Mouse (Mus musculus): Measurements from ENCODE around the gene Unk. TPM values are rescaled to one million over a fixed set of nuclear protein-coding genes. Genes with fewer than 3 reads are reported as not detected.

Unk gene
- total and polyA plus RNA-seq, 3 experiments: 21.7 to 42.3 TPM; not detected in 1

DNA sequence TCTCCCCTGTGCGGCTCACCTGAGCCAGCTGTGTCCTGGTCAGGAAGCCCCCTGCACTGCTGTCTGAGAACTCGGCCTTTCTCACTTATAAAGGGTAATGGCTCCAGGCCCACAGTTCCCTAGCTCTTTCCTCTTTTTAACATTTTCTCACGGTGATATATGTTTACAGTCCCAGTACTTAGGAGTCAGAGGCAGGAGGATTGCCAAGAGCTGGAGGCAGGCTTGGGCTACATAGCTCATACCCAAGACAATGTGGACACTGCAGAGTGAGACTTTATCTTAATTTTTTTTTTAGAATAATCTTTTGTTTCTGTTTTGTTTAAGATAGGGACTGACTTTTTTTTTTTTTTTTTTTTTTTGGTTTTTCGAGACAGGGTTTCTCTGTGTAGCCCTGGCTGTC lies 72.3 kb downstream of the Unk start:
- peaks cover 11 to 29% of the 10 kb centered on the region in 2 experiments for H3K4me1 ChIP-seq (ENCODE audit: control insufficient read depth in 1 of 2, insufficient read depth in 2 of 2, low read length in 2 of 2)

DNA sequence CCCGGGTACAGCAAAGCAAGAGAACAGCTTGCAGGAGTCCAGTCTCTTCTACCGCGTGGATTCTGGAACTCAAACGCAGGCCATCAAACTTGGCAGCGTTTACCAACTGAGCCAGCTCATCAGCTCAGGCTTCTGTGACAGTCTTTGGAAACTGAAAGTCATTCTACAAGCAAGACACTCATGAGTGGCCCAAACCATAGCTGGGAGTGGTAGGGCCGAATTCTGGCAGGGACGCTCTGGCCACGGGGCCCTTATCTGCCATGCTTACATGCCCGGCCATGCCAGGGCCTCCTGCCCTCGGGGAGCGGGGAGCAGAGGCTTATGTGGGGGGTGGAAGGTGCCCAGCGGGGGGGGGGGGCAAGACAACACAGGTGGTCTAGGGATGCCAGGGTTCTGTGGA lies 73.5 kb downstream of the Unk start:
- Histone ChIP-seq H3K9me3 (replicated peaks; ENCODE audit: insufficient read depth, low read length) (no peaks in the 10 kb centered on the region), H3K27me3 (ENCODE audit: control insufficient read depth in 1 of 2, insufficient read depth in 2 of 2, low read length in 2 of 2) (no peaks in the 10 kb centered on the region), H3K4me1 (ENCODE audit: control insufficient read depth in 1 of 2, insufficient read depth in 2 of 2, low read length in 2 of 2) (peaks cover 11 to 29% of the 10 kb centered on the region in 2 experiments), H3K36me3 (ENCODE audit: control insufficient read depth in 1 of 2, insufficient read depth in 2 of 2, low read length in 2 of 2) (peaks cover 0 to 24% of the 10 kb centered on the region in 2 experiments; a peak in 2 of 4 replicates), H3K9ac (ENCODE audit: control insufficient read depth, low read depth, low read length, poor library complexity, severe bottlenecking) (no peak overlapping the region), H3K27ac (ENCODE audit: control insufficient read depth, low read depth, low read length) (no peak overlapping the region), H3K4me3 (ENCODE audit: control insufficient read depth in 1 of 2, insufficient read depth in 1 of 2, low read depth in 2 of 2, low read length in 2 of 2) (no peak overlapping the region), H3K79me2 (ENCODE audit: control insufficient read depth, insufficient read depth, low read length, poor library complexity) (no peaks in the 10 kb centered on the region)
- no peak for DNase-seq (ENCODE audit: low read depth, low spot score)
- TF ChIP-seq USF1 (IDR thresholded peaks at IDR 0.05; ENCODE audit: low read depth, low read length): no peak
- no peak for TF ChIP-seq HCFC1 (IDR thresholded peaks at IDR 0.05; ENCODE audit: low read depth, low read length)

More for the DNA sequence above, 72.3 kb downstream of the Unk start:
- no peak overlapping the region for H3K4me3 ChIP-seq (ENCODE audit: control insufficient read depth in 1 of 2, insufficient read depth in 1 of 2, low read depth in 2 of 2, low read length in 2 of 2)
- no peak for DNase-seq (ENCODE audit: low read depth, low spot score)
- no peaks in the 10 kb centered on the region for H3K9me3 ChIP-seq (replicated peaks; ENCODE audit: insufficient read depth, low read length)
- H3K79me2 ChIP-seq (ENCODE audit: control insufficient read depth, insufficient read depth, low read length, poor library complexity): no peaks in the 10 kb centered on the region
- no peak overlapping the region for H3K9ac ChIP-seq (ENCODE audit: control insufficient read depth, low read depth, low read length, poor library complexity, severe bottlenecking)
- no peak overlapping the region for H3K27ac ChIP-seq (ENCODE audit: control insufficient read depth, low read depth, low read length)
- peaks cover 0 to 24% of the 10 kb centered on the region in 2 experiments; a peak in 2 of 4 replicates for H3K36me3 ChIP-seq (ENCODE audit: control insufficient read depth in 1 of 2, insufficient read depth in 2 of 2, low read length in 2 of 2)
- no peaks in the 10 kb centered on the region for H3K27me3 ChIP-seq (ENCODE audit: control insufficient read depth in 1 of 2, insufficient read depth in 2 of 2, low read length in 2 of 2)
- TF ChIP-seq RAD21 (IDR thresholded peaks at IDR 0.05; ENCODE audit: low read depth, low read length): no peak
- TF ChIP-seq ZNF384 (IDR thresholded peaks at IDR 0.05; ENCODE audit: low read depth, low read length): peak; percentile 85

GRCm38 (mm10) chr11:116104006-116104646 lies 74.0 kb downstream of the Unk start:
- H3K9me3 ChIP-seq (replicated peaks; ENCODE audit: insufficient read depth, low read length): no peaks in the 10 kb centered on the region
- H3K9ac ChIP-seq (ENCODE audit: control insufficient read depth, low read depth, low read length, poor library complexity, severe bottlenecking): no peak overlapping the region; the same call in 1 of the 2 replicates
- no peak for DNase-seq (ENCODE audit: low read depth, low spot score)
- H3K27ac ChIP-seq (ENCODE audit: control insufficient read depth, low read depth, low read length): no peak overlapping the region
- H3K79me2 ChIP-seq (ENCODE audit: control insufficient read depth, insufficient read depth, low read length, poor library complexity): no peaks in the 10 kb centered on the region
- H3K27me3 ChIP-seq (ENCODE audit: control insufficient read depth in 1 of 2, insufficient read depth in 2 of 2, low read length in 2 of 2): no peaks in the 10 kb centered on the region
- peaks cover 11 to 26% of the 10 kb centered on the region in 2 experiments for H3K4me1 ChIP-seq (ENCODE audit: control insufficient read depth in 1 of 2, insufficient read depth in 2 of 2, low read length in 2 of 2)
- peaks cover 0 to 21% of the 10 kb centered on the region in 2 experiments; a peak in 2 of 4 replicates for H3K36me3 ChIP-seq (ENCODE audit: control insufficient read depth in 1 of 2, insufficient read depth in 2 of 2, low read length in 2 of 2)
- H3K4me3 ChIP-seq (ENCODE audit: control insufficient read depth in 1 of 2, insufficient read depth in 1 of 2, low read depth in 2 of 2, low read length in 2 of 2): no peak overlapping the region
- TF ChIP-seq RCOR1 (IDR thresholded peaks at IDR 0.05; ENCODE audit: low read depth, low read length) (no peak), SIN3A (IDR thresholded peaks at IDR 0.05; ENCODE audit: low read length) (0 out of 2 replicates have a peak, but pooled peaks have one; percentile 25), MAZ (IDR thresholded peaks at IDR 0.05; ENCODE audit: low read depth, low read length) (no peak), GABPA (IDR thresholded peaks at IDR 0.05; ENCODE audit: low read depth, low read length) (peak; percentile 37; the same call in 1 of the 2 replicates)

All from MEL (cell line).